Mouse (Mus musculus) forebrain, embryonic 16.5 days (tissue): ENCODE measurements around the gene Tmprss11a. TPM values are rescaled to one million over a fixed set of nuclear protein-coding genes. Genes with fewer than 3 reads are reported as not detected.

Source experiments
- polyA plus RNA-seq: library from polyadenylated mRNA; unstranded; fragments of >200 nt; fragmentation: Nextera tagmentation; extraction: Ambion mirVana; gene quantifications from 2 replicates; pipeline ENCODE4 v1.2.1, GENCODE M21; 2015

Tmprss11a gene
- polyA plus RNA-seq, 1 experiment from 2014 or later = not detected

Other genes with a start within 250 kb of the Tmprss11a start
- gene Tmprss11c, start 179.7 kb downstream of the Tmprss11a start, polyA plus RNA-seq = not detected in 2 replicates
- not detected in 2 replicates for gene Tmprss11d, start 95.6 kb downstream of the Tmprss11a start, polyA plus RNA-seq
- gene Tmprss11g, start 49.6 kb upstream of the Tmprss11a start, polyA plus RNA-seq = not detected in 2 replicates
- not detected in 2 replicates for gene Tmprss11f, start 163.4 kb upstream of the Tmprss11a start, polyA plus RNA-seq
- gene Tmprss11b, start 207.4 kb upstream of the Tmprss11a start, polyA plus RNA-seq = not detected in 2 replicates